Mouse (Mus musculus) T-helper 17 cell (primary cell): Measurements from ENCODE around the gene Fam122b.

ENCODE experiments used
- in situ Hi-C, 2 experiments: fragments of 300-600 bp; cut with MboI, MseI; formaldehyde crosslinking; loops; 1 replicate in 1 of 2; 2 replicates in 1 of 2; pipeline ENCODE4 v1.15.1; 2025; ENCODE audit warnings: high pct_unique_total_duplicates in 2 of 2

Gene Fam122b

GRCm38 (mm10) chrX:53269289-53270062, at the start of gene Fam122b:
Gene Fam122b, minus strand, starts transcription at chrX:53269805.
- in situ Hi-C loops, result loop anchor here (10.0 to 25.0 kb wide), 2 partner anchors 318 to 725 kb away; no protein-coding TSS in a partner anchor

- in situ Hi-C loops, result no loop called here
These were observed 18.3 kb upstream of the Fam122b start for GRCm38 (mm10) chrX:53287924-53288323.

GRCm38 (mm10) chrX:53273124-53273523, 3.5 kb upstream of the Fam122b start, which contains the start of gene Fam122c:
Gene Fam122c, plus strand, starts transcription at chrX:53273424.
- in situ Hi-C loops, result loop anchor here in 1 of 2 experiments (25.0 kb wide), 1 partner anchor 314 kb away; no protein-coding TSS in a partner anchor

GRCm38 (mm10) chrX:53271628-53272027, 2.0 kb upstream of the Fam122b start:
- in situ Hi-C loops, result loop anchor here in 1 of 2 experiments (25.0 kb wide), 1 partner anchor 316 kb away; no protein-coding TSS in a partner anchor

- in situ Hi-C loops, result loop anchor here in 1 of 2 experiments (25.0 kb wide), 1 partner anchor 317 kb away; no protein-coding TSS in a partner anchor
These were observed 443 bp upstream of the Fam122b start for GRCm38 (mm10) chrX:53270063-53270432.

GRCm38 (mm10) chrX:53268856-53269255, 749 bp downstream of the Fam122b start:
- in situ Hi-C loops, result loop anchor here (10.0 to 25.0 kb wide), 2 partner anchors 318 to 724 kb away; no protein-coding TSS in a partner anchor

- in situ Hi-C loops, result loop anchor here (10.0 to 25.0 kb wide), 2 partner anchors 321 to 721 kb away; no protein-coding TSS in a partner anchor
These were observed 3.4 kb downstream of the Fam122b start for GRCm38 (mm10) chrX:53266186-53266585.

GRCm38 (mm10) chrX:53255195-53255594, 14.4 kb downstream of the Fam122b start:
- in situ Hi-C loops, result loop anchor here (5.0 to 25.0 kb wide), 2 partner anchors 238 to 332 kb away; no protein-coding TSS in a partner anchor

- in situ Hi-C loops, result no loop called here
These were observed 29.6 kb downstream of the Fam122b start, which contains the start of gene Plac1 for GRCm38 (mm10) chrX:53240011-53240410. Gene Plac1, minus strand, starts transcription at chrX:53240111.

- in situ Hi-C loops, result no loop called here
These were observed 31.6 kb downstream of the Fam122b start for GRCm38 (mm10) chrX:53237971-53238370.

GRCm38 (mm10) chrX:53236404-53236803, 33.2 kb downstream of the Fam122b start:
- in situ Hi-C loops, result no loop called here

- in situ Hi-C loops, result no loop called here
These were observed 35.9 kb downstream of the Fam122b start for GRCm38 (mm10) chrX:53233689-53234088.

GRCm38 (mm10) chrX:53231965-53232364, 37.6 kb downstream of the Fam122b start:
- in situ Hi-C loops, result no loop called here

- in situ Hi-C loops, result no loop called here
These were observed 45.2 kb downstream of the Fam122b start for GRCm38 (mm10) chrX:53224353-53224944.

- in situ Hi-C loops, result no loop called here
These were observed 48.8 kb downstream of the Fam122b start for GRCm38 (mm10) chrX:53220855-53221254.

- in situ Hi-C loops, result no loop called here
These were observed 54.9 kb downstream of the Fam122b start for GRCm38 (mm10) chrX:53214557-53215229.

GRCm38 (mm10) chrX:53213838-53214237, 55.8 kb downstream of the Fam122b start:
- in situ Hi-C loops, result no loop called here

GRCm38 (mm10) chrX:53212485-53212884, 57.1 kb downstream of the Fam122b start:
- in situ Hi-C loops, result no loop called here

GRCm38 (mm10) chrX:53211756-53212483, 57.7 kb downstream of the Fam122b start:
- in situ Hi-C loops, result no loop called here

GRCm38 (mm10) chrX:53209431-53209830, 60.2 kb downstream of the Fam122b start:
- in situ Hi-C loops, result no loop called here

- in situ Hi-C loops, result no loop called here
These were observed 64.8 kb downstream of the Fam122b start for GRCm38 (mm10) chrX:53204690-53205311.
